Mouse (Mus musculus): Measurements from ENCODE around the gene Tnni3.
"Not testable (repeated sequence)": the region's sequence is repeated elsewhere in the genome, so short reads cannot be mapped to it uniquely, and the experiment has no call there.

Gene Tnni3
- long read RNA-seq, experiment 1, partial matches to known transcripts, result 0 of 1 reads
- long read RNA-seq, experiment 1, other reads (novel, unspliced or antisense), result 1 of 1 reads
- long read RNA-seq, experiment 2, result 0 reads

DNA sequence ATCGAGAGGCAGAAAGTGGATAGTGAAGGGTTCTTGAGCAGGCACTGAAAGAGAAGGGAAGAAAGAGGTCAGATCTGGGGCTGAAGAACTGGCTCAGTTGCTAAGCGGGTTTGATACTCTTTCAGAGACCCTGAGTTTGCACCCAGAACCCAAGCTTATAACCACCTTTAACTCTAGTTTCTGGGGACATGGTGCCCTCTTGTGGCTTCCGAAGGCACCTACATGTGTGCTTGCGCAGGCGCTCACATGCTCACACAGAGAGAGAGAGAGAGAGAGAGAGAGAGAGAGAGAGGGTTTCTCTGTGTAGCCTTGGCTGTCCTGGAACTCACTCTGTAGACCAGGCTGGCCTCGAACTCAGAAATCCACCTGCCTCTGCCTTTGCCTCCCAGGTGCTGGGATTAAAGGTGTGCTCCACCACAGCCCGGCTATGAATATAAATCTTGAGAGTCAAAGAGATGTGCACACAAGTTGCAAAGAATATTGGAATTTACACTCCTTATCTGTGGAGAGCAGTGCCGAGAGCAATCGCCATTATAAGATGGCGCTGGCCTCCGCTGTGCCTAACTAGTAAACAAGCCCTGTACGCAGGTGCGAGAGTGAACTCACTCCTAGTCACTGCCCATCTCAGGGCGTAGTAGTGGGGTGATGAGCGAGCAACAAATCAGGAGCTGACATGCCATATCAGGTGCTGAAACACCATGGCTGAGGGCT is at the start of gene Tnni3:
Gene Tnni3, minus strand, starts transcription at position 18 of the 711 bp plus-strand sequence.
- intact Hi-C loops (cut with DNase I), result loop anchor here (5.0 kb wide), 1 partner anchor 92 kb away; no protein-coding TSS in a partner anchor

DNA sequence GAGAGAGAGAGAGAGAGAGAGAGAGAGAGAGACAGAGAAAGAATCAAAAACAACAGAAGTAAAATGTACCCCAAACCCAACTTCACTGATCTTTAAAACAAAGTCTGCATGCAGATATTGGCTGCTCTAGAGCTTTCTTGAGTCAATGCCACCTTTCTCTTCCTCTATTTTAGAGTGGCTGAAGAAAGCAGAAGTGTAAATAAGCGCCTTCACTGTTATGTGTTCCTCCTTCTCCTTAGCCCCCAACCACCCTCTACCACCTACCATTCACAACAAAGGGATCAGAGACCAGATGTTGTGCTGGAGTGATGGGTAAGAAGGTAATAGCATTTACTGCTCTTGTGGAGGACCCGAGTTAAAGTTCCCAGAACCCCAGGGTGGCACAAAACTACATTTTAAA is 48.3 kb upstream of the Tnni3 start:
- intact Hi-C loops (cut with DNase I), result not testable (repeated sequence)

DNA sequence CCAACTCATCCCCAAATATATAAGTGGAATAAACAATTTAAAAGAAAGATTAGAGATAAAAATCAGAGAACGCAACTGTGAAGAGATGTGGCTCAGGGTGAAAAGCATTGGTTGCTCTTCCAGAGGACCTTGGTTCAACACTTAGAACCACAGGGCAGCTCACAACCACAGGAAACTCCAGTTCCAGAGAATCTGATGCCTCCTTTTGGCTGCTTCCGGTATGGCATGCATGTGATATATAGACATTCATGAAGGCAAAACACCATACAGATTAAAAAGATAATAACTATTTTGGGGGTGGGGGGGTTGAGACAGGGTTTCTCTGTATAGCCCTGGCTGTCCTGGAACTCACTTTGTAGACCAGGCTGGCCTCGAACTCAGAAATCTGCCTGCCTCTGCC is 38.6 kb upstream of the Tnni3 start:
- intact Hi-C loops (cut with DNase I), result no loop called here

DNA sequence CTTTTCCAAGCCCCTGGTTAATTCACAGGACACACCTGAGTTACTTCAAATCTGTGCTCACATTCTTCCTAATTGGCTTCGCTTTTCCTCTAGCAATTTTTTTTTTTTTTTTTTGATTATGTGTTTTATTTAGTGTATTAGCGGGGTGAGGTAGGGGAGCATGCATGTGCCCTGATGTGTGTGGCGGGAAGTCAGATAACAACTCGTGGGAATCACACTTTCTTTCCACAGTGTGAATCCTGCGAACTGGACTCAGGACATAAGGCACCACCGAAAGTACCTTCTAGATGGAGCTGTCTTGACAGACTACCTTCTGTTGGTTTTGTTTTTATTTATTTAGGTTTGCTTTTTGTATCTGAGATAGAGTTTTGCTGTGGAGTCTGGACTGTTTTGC is 33.1 kb upstream of the Tnni3 start:
- intact Hi-C loops (cut with DNase I), result loop anchor here (2.0 to 10.0 kb wide), 4 partner anchors 68 to 385 kb away; partner anchors contain the start of gene Tmem238

DNA sequence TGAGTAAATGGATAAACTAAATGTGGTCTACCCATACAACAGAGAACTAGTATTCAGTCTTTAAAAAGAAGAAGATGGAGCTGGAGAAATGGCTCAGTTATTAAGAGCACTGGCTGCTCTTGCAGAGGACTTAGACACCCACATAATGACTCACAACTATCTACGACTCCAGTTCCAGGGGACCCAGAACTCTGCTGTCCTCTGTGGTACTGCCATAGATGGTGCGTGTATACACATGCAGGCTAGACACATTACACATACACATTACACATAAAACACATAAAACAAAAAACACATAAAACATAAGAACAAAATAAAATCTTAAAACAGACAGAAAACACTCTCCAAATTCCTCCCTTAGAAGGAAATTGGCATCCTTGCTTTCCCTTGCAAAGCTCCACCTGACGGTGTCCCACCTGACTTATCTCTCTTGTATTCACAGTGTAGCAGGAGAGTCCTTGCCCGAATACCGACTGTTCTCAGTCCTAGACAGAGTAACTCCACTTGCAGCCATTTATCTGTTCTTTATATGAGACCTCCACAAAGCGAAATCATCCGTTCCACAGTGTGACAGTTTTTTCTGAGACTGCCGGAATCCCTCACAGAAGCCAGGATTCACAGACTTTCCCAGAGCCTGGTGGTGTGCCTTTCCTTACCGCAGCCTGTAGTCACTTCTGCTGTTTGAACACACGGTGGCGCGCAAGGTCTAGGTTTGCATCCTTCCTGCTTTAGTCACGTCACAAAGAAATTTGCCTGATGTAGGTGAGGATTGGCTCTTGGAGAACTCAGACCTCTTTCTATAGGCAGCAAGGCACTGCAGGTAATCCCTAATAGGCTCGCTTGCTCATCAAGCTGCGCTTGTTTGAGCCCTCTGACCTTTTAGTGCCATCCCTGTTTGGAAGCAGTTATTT is 32.5 kb upstream of the Tnni3 start:
- intact Hi-C loops (cut with DNase I), result loop anchor here (2.0 to 10.0 kb wide), 4 partner anchors 68 to 386 kb away; partner anchors contain the start of gene Tmem238

- intact Hi-C loops (cut with DNase I), result no loop called here
Measured at GRCm38 (mm10) chr7:4547221-4547641, 23.2 kb upstream of the Tnni3 start, which contains the start of gene Syt5. TSS of gene Syt5 (minus strand) at chr7:4547541.

DNA sequence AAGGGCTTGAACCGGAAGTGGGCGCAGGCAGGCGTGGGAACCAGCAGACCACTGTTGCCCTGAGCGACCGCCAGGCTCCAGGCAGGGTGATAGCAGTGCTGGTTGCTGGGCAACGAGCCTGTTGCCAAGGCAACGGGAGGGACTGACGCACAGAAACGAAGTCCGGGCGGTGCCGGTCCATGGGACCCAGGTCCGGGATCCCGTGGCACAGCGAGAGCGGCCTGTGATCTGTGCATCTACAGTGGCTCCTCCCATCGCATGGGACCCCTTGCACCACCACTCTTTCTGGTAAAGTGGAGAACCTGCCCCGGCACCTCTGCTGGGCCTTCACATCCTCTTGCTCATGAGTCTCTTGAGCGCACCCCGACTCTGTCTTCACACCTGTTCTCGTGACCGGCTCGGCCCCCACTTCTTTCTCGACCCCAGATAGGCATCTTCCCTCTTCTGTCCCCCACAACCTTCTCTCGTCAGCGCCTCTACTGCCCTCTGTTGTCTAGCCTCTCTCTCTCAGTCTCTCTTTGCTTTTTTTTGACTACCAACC is 22.6 kb upstream of the Tnni3 start:
- intact Hi-C loops (cut with DNase I), result no loop called here

GRCm38 (mm10) chr7:4546050-4546449 is 22.0 kb upstream of the Tnni3 start:
- intact Hi-C loops (cut with DNase I), result no loop called here

GRCm38 (mm10) chr7:4542013-4542412 is 18.0 kb upstream of the Tnni3 start:
- intact Hi-C loops (cut with DNase I), result no loop called here

GRCm38 (mm10) chr7:4541344-4541743 is 17.3 kb upstream of the Tnni3 start:
- intact Hi-C loops (cut with DNase I), result no loop called here

GRCm38 (mm10) chr7:4539019-4539418 is 15.0 kb upstream of the Tnni3 start:
- intact Hi-C loops (cut with DNase I), result no loop called here

DNA sequence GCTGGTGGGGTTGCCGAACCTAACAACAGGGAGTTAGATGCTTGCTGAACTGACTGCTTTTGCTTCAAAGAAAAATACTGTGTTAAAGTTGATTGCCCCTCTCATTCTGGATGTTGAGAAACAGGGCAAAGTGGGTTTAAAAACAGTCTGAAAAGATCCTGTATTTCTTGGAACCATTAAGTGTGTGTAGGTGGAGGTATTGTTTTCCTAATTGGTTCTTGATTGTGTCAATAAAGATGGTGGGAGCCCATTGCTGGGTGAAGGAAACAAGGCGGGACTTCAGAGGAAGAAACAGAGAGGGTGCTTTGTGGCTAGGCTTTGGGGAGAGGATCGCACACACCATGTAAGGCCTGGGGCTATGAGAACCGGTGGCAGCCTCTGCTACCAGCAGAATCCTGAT is 13.2 kb upstream of the Tnni3 start:
- intact Hi-C loops (cut with DNase I), result no loop called here

- intact Hi-C loops (cut with DNase I), result no loop called here
Measured at GRCm38 (mm10) chr7:4536369-4536768, 12.3 kb upstream of the Tnni3 start.

DNA sequence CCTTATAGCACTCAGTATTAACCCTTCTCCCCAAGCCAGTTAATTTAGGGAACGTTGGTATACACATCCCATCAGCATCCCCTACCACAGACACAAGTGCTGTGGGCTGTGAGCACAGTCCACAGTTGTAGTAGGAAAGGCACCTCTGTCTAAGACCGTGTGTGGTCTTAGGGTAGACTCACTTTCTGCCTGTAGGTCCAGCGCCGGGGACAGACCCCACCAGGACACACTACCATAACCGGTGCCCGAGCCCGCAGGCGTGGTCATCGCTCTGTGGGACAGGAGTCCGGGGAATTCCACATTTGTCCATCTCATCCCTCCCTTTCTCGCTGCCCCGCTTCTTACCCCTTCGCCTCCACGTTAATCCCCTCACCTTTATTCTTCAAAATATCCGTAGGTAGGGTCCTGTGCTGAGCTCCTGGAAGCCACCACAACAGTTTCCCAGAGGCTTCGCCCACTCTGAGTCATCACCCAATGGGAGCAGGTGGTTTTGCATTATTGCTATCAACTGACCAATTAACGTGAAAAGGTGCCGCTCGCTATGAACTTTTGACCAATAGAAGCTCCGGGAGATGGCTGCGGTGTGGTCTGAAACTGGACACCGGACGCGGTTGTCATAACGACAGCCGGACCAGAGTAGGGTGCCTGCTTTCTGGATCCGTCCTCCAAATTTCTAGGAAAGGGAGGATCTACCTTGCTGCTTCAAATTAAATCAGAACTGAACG is 8.1 kb upstream of the Tnni3 start, which contains the start of gene Dnaaf3:
Gene Dnaaf3, minus strand, starts transcription at position 449 of the 725 bp plus-strand sequence.
- intact Hi-C loops (cut with DNase I), result no loop called here

DNA sequence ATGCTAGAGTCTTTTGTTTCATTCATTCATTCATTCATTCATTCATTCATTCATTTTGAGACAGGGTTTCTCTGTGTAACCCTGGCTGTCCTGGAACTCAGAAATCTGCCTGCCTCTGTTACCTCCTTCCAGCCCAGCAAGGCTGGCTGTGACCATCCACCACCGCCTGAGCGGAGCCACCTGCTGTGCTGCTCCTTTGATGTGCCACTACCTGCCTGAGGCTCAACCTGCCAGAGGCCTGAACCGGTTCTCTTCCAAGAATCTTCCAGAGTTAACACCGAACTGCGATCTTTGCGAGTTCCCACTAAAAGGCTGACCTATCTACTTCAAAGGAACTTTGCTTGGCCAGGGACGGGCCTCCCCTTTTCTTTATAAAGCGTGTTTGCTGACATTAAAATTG is 6.1 kb upstream of the Tnni3 start:
- intact Hi-C loops (cut with DNase I), result not testable (repeated sequence)

DNA sequence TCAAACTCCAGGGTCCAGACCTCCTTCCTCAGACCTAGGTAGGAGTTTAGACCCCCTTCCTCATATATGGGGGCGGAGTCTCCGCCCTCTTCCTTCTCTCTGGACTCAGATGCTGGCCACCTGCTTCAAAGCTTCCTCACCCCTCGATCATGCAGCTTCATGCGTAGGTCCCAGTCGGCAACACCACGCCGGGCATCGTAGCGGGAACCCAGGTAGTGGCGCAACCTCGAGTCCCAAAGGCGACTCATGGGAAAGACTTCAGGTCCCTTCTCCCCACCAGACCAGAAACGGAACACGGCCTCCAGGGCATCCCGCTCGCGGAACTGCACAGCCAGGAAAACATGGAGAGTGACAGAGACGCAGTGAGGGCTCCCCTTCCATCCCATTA is 3.3 kb upstream of the Tnni3 start:
- intact Hi-C loops (cut with DNase I), result no loop called here

GRCm38 (mm10) chr7:4526341-4527301 is 2.6 kb upstream of the Tnni3 start:
- intact Hi-C loops (cut with DNase I), result no loop called here

GRCm38 (mm10) chr7:4523205-4524130 is 561 bp downstream of the Tnni3 start:
- intact Hi-C loops (cut with DNase I), result loop anchor here (5.0 kb wide), 1 partner anchor 91 kb away; no protein-coding TSS in a partner anchor
